Comparison of ENCODE assay signal across 10 mouse cellular contexts in the genomic region with DNA sequence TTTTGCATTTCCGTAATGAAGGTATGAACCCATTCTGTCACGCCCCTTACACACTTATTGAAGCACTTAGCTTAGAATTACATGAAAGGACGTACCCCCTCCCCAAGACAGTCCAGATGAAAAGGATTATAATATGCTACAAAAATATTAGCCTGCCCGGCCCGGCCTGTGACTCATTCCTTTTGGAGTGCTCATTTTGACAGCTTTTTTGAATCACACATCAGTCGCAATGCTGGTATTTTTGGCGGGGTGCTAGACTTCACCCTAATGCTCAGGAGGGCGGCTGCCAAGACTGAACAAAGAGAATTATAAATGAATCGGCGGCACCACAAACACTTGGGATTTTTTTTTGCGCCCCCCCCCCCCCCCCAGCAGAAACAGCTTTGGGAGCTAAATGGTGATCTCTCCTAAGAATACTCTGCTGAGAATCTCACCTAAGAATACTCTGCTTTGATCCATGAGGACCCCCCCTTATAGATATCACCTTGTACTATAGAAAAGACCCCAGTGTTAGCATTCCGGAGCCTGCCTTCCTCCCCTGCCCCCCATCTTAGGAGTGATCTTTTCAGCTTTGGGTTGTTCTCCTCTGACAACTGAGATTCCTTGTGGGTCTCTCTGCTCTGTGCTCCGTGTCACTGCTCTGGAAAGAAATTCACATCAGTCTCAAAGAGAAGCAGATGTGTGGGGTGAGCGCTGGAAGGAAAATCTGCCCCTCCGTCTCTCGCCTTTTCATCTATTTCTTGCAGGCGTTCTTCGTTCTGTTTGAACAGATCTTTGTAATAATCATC. TPM values are rescaled to one million over a fixed set of nuclear protein-coding genes. Genes with fewer than 3 reads are reported as not detected.
DNase-seq lines count a peak whose midpoint lies in the region; ATAC-seq and TF ChIP-seq lines count a peak whose summit lies in the region.
"Had no signal": no experiment of that assay in that cellular context is flagged by ENCODE, and none has a peak within 500 bp of the region (broad histone marks: within the 10 kb centered on the region; RNA-seq: fewer than 3 reads in every experiment).

No protein-coding gene starts in this region.

- TF ChIP-seq CTCF in embryonic fibroblast, embryonic 13.5 days (IDR thresholded peaks at IDR 0.05; ENCODE audit: borderline replicate concordance, insufficient read depth, low read length), result no peak

- no peak for TF ChIP-seq POLR2A in embryonic fibroblast, embryonic 13.5 days (IDR thresholded peaks at IDR 0.05; ENCODE audit: low read depth, low read length)

- 61% methylated on average over 18 of the region's 18 CpGs for WGBS in heart, embryonic 14.5 days
- 68% methylated on average over 18 of the region's 18 CpGs for WGBS in heart, embryonic 11.5 days (ENCODE audit: insufficient replicate concordance)
- WGBS in limb, embryonic 15.5 days, result 30% methylated on average over 18 of the region's 18 CpGs

- no peak overlapping the region for H3K4me3 ChIP-seq in heart, embryonic 14.5 days (ENCODE audit: control insufficient read depth in 1 of 2, insufficient read depth in 1 of 2, low read depth in 1 of 2, low read length in 2 of 2)
- H3K4me3 ChIP-seq in heart, embryonic 11.5 days (ENCODE audit: low read depth, low read length), result no peak overlapping the region
- no peak overlapping the region for H3K4me3 ChIP-seq in embryonic fibroblast, embryonic 13.5 days (ENCODE audit: insufficient read depth, low read length)
- no peak overlapping the region for H3K4me3 ChIP-seq in limb, embryonic 15.5 days

- peak; percentile 85 for DNase-seq in NIH3T3 (ENCODE audit: low read depth)
- no peak for DNase-seq in testis, postnatal 14 days (ENCODE audit: low spot score)
- DNase-seq in c-Kit-positive CD71-positive TER-119-positive erythroid progenitor cells, embryonic 14.5 days (ENCODE audit: low spot score), result no peak
- no peak for DNase-seq in cerebellum, adult 9-11 months
- DNase-seq: adrenal gland, postnatal 14 days; thymus, adult 2 months had no signal

- ATAC-seq in heart, embryonic 14.5 days (ENCODE audit: insufficient number of reproducible peaks, insufficient read depth, low FRiP score, low read depth), result no peak
- ATAC-seq in heart, embryonic 11.5 days (replicated peaks; ENCODE audit: insufficient number of reproducible peaks, low FRiP score, low TSS enrichment), result no peak
- 0 out of 2 replicates have a peak, but pooled peaks have one; percentile 40 for ATAC-seq in limb, embryonic 15.5 days (ENCODE audit: insufficient number of reproducible peaks, low FRiP score, low TSS enrichment, low read depth)

- H3K27ac ChIP-seq in heart, embryonic 14.5 days (replicated peaks in 1 of 2; ENCODE audit: control insufficient read depth in 1 of 2, insufficient read depth in 1 of 2, low read depth in 2 of 2, low read length in 2 of 2), result no peak overlapping the region
- no peak overlapping the region for H3K27ac ChIP-seq in heart, embryonic 11.5 days (ENCODE audit: low read depth, low read length)
- H3K27ac ChIP-seq in embryonic fibroblast, embryonic 13.5 days (ENCODE audit: insufficient read depth, low read length), result peak overlapping the region; percentile 34
- peak overlapping the region; percentile 72 for H3K27ac ChIP-seq in limb, embryonic 15.5 days

- no peaks in the 10 kb centered on the region for H3K4me1 ChIP-seq in heart, embryonic 14.5 days (ENCODE audit: control insufficient read depth in 2 of 2, insufficient read depth in 2 of 2, low read length in 2 of 2)
- no peaks in the 10 kb centered on the region for H3K4me1 ChIP-seq in heart, embryonic 11.5 days (ENCODE audit: control insufficient read depth, insufficient read depth, low read length)
- H3K4me1 ChIP-seq in embryonic fibroblast, embryonic 13.5 days (ENCODE audit: control insufficient read depth, insufficient read depth, low read length), result peaks cover 25% of the 10 kb centered on the region
- peaks cover 39% of the 10 kb centered on the region for H3K4me1 ChIP-seq in limb, embryonic 15.5 days

- no peaks in the 10 kb centered on the region for H3K27me3 ChIP-seq in heart, embryonic 14.5 days (ENCODE audit: control insufficient read depth, insufficient read depth, low read length)
- no peaks in the 10 kb centered on the region for H3K27me3 ChIP-seq in heart, embryonic 11.5 days (ENCODE audit: control insufficient read depth, insufficient read depth, low read length)
- H3K27me3 ChIP-seq in limb, embryonic 15.5 days, result no peaks in the 10 kb centered on the region

- H3K9me3 ChIP-seq in heart, embryonic 14.5 days (ENCODE audit: control insufficient read depth, low read length), result no peaks in the 10 kb centered on the region
- no peaks in the 10 kb centered on the region for H3K9me3 ChIP-seq in heart, embryonic 11.5 days (replicated peaks; ENCODE audit: control insufficient read depth, low read length)
- no peaks in the 10 kb centered on the region for H3K9me3 ChIP-seq in limb, embryonic 15.5 days

- H3K9ac ChIP-seq in heart, embryonic 14.5 days (ENCODE audit: low read length), result no peak overlapping the region
- H3K9ac ChIP-seq in heart, embryonic 11.5 days (ENCODE audit: low read depth, low read length), result no peak overlapping the region
- H3K9ac ChIP-seq in limb, embryonic 15.5 days, result no peak overlapping the region

- no peaks in the 10 kb centered on the region for H3K36me3 ChIP-seq in heart, embryonic 14.5 days (ENCODE audit: control insufficient read depth, insufficient read depth, low read length)
- H3K36me3 ChIP-seq in heart, embryonic 11.5 days (ENCODE audit: control insufficient read depth, insufficient read depth, low read length), result no peaks in the 10 kb centered on the region
- no peaks in the 10 kb centered on the region for H3K36me3 ChIP-seq in limb, embryonic 15.5 days

- H3K4me2 ChIP-seq in heart, embryonic 14.5 days (ENCODE audit: low read length), result peak overlapping the region; percentile 21; the same call in 1 of the 2 replicates
- H3K4me2 ChIP-seq in heart, embryonic 11.5 days, result no peak overlapping the region
- H3K4me2 ChIP-seq in limb, embryonic 15.5 days, result peak overlapping the region; percentile 20; the same call in 1 of the 2 replicates

RNA-seq across cellular contexts. Expression of a gene that starts 15.8 kb away (rescaled TPM):
- 1.1 and 1.7 TPM in 2 replicates for polyA plus RNA-seq in heart, embryonic 14.5 days (2014; fragmentation: Nextera tagmentation; extraction: Ambion mirVana)
- polyA plus RNA-seq in heart, embryonic 11.5 days (2014; fragmentation: Nextera tagmentation; extraction: Ambion mirVana), result 1.7 and 2.0 TPM in 2 replicates
- polyA plus RNA-seq in embryonic fibroblast, embryonic 13.5 days (2011; ENCODE audit: insufficient read length, low read depth, missing spikeins), result 34.0 and 63.0 TPM in 2 replicates
- polyA plus RNA-seq in limb, embryonic 15.5 days (2015; fragmentation: Nextera tagmentation; extraction: Ambion mirVana), result 6.6 and 9.4 TPM in 2 replicates

Comparison
In these comparisons a context has a peak if more than half of its experiments do, and no peak if none do; other contexts are left out.
1. H3K27ac ChIP-seq: peak in embryonic fibroblast, embryonic 13.5 days (single experiment) and limb, embryonic 15.5 days (single experiment); none in heart, embryonic 14.5 days (0 of 2) and heart, embryonic 11.5 days (single experiment).